Mouse (Mus musculus): ENCODE results near the gene Runx1. TPM values are rescaled to one million over a fixed set of nuclear protein-coding genes. Genes with fewer than 3 reads are reported as not detected.

Runx1 gene
- polyA plus RNA-seq, 1 experiment = 2.0 TPM

DNA sequence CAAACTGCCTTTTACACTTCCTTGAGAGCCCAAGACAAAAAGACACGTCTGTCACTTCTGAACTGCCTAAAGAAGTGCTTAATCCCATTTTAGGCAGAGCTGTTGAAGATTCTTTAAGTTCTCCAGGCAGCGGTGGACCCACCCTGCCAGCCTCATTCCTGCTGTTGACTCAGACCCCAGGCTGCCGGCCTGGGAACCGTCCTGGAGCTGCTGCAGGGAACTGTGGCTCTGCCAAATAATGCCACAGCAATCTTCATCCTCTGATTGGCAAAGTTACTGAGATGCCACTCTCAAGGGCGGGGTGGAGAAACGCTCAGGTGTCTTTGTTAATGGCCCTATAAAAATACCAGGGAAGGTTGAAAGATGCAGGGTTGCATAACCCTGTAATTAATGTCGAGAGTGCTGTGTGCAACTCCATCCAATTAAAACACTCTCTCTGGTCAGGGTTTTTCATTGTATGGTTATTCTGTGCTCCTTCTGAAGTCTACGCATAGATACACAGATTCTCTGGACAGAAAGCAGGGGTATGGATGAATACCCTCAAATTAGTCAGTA, 2.4 kb upstream of the Runx1 start:
- 36% methylated on average over 8 of the region's 8 CpGs for WGBS
- DNase-seq (ENCODE audit: low read depth, low spot score) = no peak

GRCm38 (mm10) chr16:92827663-92828307, 1.8 kb upstream of the Runx1 start:
- WGBS = 56% methylated on average over 7 of the region's 7 CpGs

DNA sequence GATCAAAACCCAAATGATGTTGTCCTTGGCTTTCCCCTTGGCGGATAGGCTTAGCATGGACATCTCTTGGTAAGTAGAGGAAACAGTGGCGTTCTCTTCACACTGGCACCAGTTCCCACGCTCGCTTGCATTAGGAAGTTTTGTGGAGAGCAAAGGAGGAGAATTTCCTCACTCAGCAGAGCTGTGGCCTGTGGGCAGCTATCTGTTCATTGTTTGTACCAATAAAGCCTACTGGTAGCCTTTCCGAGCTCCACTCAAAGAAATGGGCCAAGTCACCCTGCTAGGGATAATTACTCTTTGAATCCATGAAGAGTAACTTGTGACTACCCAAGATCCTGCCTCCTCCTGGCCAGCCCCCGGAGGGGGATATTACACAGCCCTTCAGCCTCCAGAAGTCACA, 734 bp upstream of the Runx1 start:
- DNase-seq (ENCODE audit: low read depth, low spot score) = no peak
- WGBS = 88% methylated on average over 6 of the region's 6 CpGs

More at GRCm38 (mm10) chr16:92827663-92828307, 1.8 kb upstream of the Runx1 start:
- no peak for DNase-seq (ENCODE audit: low read depth, low spot score)

GRCm38 (mm10) chr16:92825204-92825843, 625 bp downstream of the Runx1 start:
- WGBS = 74% methylated on average over 18 of the region's 18 CpGs
- no peak for DNase-seq (ENCODE audit: low read depth, low spot score)

DNA sequence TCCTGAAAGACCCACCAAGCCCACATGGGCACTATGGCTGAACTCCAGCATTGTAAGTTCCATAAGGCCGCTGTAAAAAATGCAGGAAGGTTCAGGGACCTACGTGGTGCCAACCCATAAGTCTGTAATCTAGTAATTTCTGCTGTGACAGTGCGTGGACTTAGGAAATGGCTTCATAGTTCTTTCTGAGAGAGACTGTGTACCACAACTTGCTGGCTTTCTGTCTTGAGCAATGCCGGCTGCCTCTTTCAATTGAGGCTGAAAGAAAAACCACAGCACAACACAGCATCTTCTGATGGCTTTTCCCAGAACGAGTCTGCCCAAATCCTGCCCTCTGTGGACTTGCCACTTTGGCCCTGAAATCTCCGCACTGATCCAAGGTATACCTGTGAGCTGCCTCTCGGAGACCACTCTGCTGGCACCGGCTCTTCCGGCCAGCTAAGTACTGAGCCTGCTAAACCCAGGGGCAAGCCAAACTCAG, 1.2 kb downstream of the Runx1 start:
- no peak for DNase-seq (ENCODE audit: low read depth, low spot score)
- 74% methylated on average over 9 of the region's 9 CpGs for WGBS

DNA sequence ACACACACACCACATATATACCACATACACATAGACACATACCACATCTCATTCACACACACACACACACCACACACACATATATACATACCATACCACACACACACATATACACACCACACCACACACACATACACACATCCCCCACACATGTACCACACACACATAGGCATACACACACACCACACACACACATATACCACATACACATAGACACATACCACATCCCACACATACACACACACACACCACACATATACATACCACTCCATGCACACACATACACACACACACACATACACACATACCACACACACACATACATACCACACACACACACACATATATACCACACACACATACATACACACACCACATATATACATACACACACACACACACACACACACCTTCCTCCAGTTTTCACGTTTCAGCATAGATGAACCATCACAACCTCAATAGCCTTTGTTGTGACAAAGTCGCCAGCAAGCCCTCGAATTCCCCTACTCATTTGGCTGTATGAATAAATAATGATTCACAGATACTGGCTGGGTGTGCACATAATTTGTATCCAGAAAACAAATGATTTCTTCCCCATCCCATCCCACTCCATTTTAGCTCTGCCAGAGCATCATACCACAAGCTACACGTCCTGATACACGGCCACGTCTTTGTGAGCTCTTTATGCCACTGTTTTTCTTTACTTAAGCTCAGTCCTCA, 1.8 kb downstream of the Runx1 start:
- 68% methylated on average over 6 of the region's 6 CpGs for WGBS
- DNase-seq (ENCODE audit: low read depth, low spot score) = no peak

DNA sequence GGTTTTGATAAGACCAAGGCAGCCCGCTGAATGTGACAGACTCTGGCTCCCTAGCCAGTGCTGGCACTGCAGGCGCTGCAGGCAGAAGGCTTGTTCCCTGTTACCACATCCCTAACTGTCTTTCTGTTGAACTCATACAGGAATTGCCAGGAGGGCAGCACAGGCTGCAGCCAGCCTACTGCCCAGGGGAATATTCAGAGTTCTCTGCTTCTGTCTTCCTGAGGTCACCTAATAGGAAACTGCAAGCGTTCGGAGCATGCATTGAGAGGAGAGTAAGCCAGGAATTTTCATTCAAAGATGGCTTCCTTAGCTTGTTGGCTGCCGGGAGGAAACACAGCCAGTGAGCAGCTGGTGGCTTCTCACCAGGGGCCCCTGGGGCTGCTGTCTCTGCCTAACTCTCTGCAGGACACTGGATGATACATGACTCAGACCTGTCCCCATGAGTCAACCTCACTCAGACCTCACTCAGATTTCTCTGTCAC, 2.5 kb downstream of the Runx1 start:
- no peak for DNase-seq (ENCODE audit: low read depth, low spot score)
- 66% methylated on average over 5 of the region's 5 CpGs for WGBS

GRCm38 (mm10) chr16:92822676-92823075, 3.3 kb downstream of the Runx1 start:
- no peak for DNase-seq (ENCODE audit: low read depth, low spot score)
- WGBS = 88% methylated on average over 12 of the region's 12 CpGs

GRCm38 (mm10) chr16:92821938-92822629, 3.9 kb downstream of the Runx1 start:
- WGBS = 68% methylated on average over 14 of the region's 14 CpGs
- no peak for DNase-seq (ENCODE audit: low read depth, low spot score)

DNA sequence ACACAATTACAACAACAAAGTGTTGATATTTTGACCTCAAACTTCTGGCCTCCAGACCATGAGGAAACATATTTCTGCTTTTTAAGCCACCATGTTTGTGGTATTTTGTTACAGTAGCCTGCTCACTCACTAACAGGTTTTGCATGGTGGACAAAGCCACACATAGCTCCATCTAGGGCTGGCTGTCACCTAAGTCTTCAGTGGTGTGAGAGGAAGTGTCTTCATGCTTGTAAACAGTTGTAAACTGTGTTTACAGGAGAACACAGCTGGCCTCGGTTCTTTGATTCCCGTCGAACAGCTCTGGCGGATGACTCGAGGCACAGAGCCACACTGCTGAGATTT, 4.4 kb downstream of the Runx1 start:
- no peak for DNase-seq (ENCODE audit: low read depth, low spot score)
- WGBS = 22% methylated on average over 5 of the region's 5 CpGs

- 80% methylated on average over 6 of the region's 6 CpGs for WGBS
- no peak for DNase-seq (ENCODE audit: low read depth, low spot score)
Measured at GRCm38 (mm10) chr16:92820451-92820850, 5.5 kb downstream of the Runx1 start.

DNA sequence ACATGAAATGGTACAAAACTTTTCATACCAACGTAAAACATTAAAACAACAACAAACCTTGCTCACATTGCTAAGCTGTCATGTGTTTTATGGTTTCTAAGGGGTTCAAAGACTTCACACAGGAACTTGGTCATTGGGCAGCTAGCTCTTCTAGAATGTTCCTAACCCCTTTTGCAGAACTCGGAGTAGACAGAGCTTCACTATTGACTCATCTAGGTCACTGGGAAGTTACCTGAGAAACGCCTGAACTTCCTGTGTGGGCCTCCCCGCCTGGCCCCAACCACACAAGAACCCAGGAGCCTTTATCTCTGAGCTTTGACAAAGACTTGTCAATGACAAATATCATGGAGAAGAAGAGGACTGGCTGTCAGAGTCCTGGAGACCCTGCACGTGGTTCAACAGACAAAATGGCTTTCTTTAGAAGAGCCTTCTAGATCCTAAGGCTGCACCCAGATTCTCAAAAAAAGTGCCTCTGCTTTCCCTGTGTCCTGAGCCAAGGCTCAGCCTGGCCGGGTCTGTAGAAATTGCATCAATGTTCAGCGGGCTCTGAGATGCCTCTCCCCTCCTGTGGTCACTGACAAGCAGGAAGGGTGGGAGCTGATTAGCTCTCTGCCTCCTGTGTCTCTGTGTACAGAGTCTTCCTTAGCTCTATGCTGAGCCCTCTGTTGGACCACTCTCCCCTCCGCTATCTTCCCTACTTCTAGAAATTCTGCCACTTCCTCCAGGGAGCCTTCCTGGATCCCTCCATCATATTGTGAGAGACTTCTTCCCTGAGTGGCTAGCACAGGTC, 7.3 kb downstream of the Runx1 start:
- WGBS = 75% methylated on average over 8 of the region's 8 CpGs
- DNase-seq (ENCODE audit: low read depth, low spot score) = no peak

DNA sequence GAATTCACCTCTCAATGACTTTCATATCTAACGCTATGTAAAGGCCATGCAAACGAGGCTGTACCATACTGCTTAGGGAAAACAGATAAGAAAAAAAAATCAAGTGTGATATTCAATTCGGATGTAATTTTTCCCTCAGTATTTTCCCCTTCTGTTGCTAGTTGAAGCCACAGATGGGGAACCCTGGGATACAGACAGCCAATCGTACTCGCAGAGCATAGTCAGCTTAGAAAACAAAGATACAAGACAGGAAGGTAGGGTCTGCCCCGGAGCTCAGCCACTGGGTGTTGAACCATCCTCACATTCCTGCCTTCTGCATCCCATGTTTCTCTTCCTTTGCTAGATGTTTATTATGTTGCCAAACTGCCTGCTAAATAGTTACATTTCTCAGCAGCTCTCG, 9.9 kb downstream of the Runx1 start:
- 83% methylated on average over 7 of the region's 7 CpGs for WGBS
- no peak for DNase-seq (ENCODE audit: low read depth, low spot score)

DNA sequence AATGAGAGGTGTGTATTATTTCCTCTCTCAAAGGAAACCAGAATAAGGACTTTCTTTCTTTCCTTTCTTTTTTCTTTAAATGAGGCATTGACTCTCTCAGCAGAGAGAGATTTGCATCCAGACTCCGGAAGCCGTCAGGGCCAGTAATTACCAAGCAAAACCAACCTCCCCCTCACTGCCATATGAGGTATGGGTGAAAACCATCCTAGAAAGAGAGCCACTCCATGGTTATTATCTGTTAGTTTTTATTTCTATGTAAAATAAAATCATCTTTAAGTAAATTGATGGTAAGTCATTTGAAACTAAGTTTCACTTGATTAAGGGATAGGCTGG, 10.8 kb downstream of the Runx1 start:
- 98% methylated on average over 2 of the region's 2 CpGs for WGBS
- DNase-seq (ENCODE audit: low read depth, low spot score) = no peak

DNA sequence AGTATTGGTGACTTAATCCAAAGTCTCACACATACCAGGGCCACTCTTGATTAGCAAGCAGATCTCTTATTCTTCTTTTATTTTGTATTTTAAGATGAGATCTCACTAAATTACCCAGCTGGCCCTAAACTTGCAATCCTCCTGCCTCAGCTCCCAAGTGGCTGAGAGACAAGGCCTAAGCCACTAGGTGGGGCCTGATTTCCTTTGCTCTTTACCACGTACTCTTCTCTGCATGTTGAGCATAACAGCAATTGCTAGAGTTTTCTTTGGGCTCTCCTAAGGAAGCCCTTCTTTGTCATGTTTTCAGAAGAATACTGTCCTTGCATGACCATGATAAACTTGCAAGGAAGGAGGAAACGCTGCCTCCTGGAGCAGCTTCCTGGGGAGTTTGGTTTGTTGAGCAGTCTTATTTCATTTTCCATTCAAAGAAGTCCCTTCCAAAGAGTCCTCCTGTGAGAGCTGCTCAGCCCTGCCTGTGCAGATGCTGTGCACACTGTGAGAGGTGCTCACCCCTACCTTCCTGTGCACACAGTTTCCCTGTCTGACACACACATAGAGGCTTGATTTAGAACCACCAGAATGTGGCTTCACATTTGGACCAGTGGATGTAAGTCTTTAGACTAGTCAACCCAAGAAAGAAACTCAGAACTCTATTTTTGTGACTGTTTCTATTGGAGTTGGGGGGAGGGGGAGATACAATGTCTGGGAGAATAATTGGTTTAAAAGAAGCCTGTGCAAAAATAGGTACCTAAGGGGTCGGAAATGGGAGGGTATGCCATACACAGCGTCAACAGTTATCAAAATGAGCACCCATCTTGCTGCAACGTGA, 11.4 kb downstream of the Runx1 start:
- no peak for DNase-seq (ENCODE audit: low read depth, low spot score)
- 81% methylated on average over 5 of the region's 5 CpGs for WGBS

- no peak for DNase-seq (ENCODE audit: low read depth, low spot score)
- 77% methylated on average over 3 of the region's 3 CpGs for WGBS
Measured at GRCm38 (mm10) chr16:92812405-92812804, 13.5 kb downstream of the Runx1 start.

DNA sequence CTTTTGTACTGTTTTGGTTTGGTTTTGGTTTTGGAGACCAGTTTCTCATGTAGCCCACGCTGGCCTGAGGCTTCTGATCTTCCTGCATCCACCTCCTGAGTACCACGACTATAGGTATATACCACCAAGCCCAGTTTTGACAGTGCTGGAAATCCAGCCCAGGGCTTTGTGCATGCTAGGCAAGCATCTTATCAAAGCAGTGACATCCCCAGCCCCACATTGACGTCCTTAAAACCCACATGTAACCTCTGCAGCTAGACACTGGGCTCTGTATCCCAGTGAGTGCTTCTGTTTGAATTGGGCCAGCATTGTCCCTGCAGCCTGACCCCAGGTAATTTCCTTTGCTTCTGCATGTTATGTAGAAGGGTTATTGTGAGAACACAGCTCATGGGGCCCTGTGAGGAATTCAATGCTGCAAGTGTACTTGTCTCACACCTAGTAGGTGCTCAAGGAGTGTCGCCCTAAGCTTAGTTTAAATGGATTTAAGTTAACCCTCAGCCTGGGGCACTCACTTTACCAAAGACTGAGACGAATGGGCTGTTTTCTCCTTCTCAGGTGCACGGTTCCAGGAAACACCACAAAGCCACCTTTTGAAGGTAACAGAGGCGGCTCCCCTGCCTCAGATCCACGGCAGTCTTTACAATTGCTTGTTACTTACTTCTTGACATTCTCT, 15.2 kb downstream of the Runx1 start:
- DNase-seq (ENCODE audit: low read depth, low spot score) = no peak
- WGBS = 92% methylated on average over 8 of the region's 8 CpGs

GRCm38 (mm10) chr16:92807772-92808171, 18.2 kb downstream of the Runx1 start:
- DNase-seq (ENCODE audit: low read depth, low spot score) = no peak
- 88% methylated on average over 8 of the region's 8 CpGs for WGBS

All from large intestine, adult 2 months (tissue).